Mouse (Mus musculus): ENCODE measurements at regions not wholly inside any gene's neighbourhood (a gene's known extent, or its start where the extent isn't known, plus 50 kb on each side); places are given as distances from the start of the nearest gene placed in this dataset.

DNA sequence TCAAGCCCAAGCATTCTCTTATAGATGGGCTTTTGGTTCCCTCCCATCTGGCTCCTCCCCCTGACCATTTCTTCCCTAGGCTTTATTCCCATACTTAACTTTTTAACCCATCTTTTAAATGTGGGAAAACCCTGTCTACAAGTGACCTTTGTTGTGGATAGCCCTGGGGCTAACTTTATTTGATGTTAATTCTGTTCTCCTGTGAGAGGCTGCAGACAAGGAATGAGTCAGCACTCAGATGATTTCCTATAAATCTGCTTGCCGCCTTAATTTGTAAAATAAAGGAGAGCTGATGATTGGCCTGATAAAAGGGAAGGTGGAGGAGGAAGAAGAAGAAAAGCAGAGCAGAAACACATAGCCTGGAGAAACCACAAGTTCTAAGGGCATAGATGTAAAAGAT lies 623.3 kb downstream of the Hs3st4 start:
- TF ChIP-seq CTCF (IDR thresholded peaks at IDR 0.05; ENCODE audit: extremely low read depth, insufficient read depth, low read length) (no peak), POLR2A (IDR thresholded peaks at IDR 0.05; ENCODE audit: extremely low read depth, insufficient read depth, low read length) (no peak)

Measured in cortical plate, adult 2 months (tissue).